Mouse (Mus musculus) midbrain, embryonic 15.5 days (tissue): Measurements from ENCODE around the gene Tex46. TPM values are rescaled to one million over a fixed set of nuclear protein-coding genes. Genes with fewer than 3 reads are reported as not detected.
A peak's percentile ranks its signal among the peaks of the same experiment; 100 is the strongest.

Experiments used
- ATAC-seq: fragments of 200-750 bp; cut with Nextera tagmentation; replicated peaks from 2 replicates; pipeline ENCODE4 v1.8.0; 2017; ENCODE audit warnings: moderate TSS enrichment
- H3K27ac ChIP-seq: fragments of 300-500 bp; sonication (generic); 2 replicates; pipeline ENCODE4 v1.5.1; 2015; ENCODE audit warnings: mild to moderate bottlenecking, inconsistent platforms
- H3K27me3 ChIP-seq: fragments of 300-500 bp; sonication (generic); replicated peaks from 2 replicates; pipeline ENCODE4 v1.6.1; 2015; ENCODE audit warnings: inconsistent platforms
- H3K36me3 ChIP-seq: fragments of 300-500 bp; sonication (generic); replicated peaks from 2 replicates; pipeline ENCODE4 v1.6.1; 2015; ENCODE audit warnings: inconsistent platforms
- H3K4me1 ChIP-seq: fragments of 300-500 bp; sonication (generic); 2 replicates; pipeline ENCODE4 v1.6.1; 2015; ENCODE audit warnings: inconsistent platforms
- H3K4me2 ChIP-seq: fragments of 300-500 bp; sonication (generic); 2 replicates; pipeline ENCODE4 v1.6.1; 2015; ENCODE audit warnings: inconsistent platforms, mild to moderate bottlenecking, moderate library complexity
- H3K4me3 ChIP-seq: fragments of 300-500 bp; sonication (generic); 2 replicates; pipeline ENCODE4 v1.5.1; 2015; ENCODE audit warnings: mild to moderate bottlenecking, inconsistent platforms
- H3K9ac ChIP-seq: fragments of 300-500 bp; sonication (generic); 2 replicates; pipeline ENCODE4 v1.6.1; 2015; ENCODE audit warnings: mild to moderate bottlenecking, inconsistent platforms
- H3K9me3 ChIP-seq: fragments of 300-500 bp; sonication (generic); 2 replicates; pipeline ENCODE4 v1.6.1; 2016; ENCODE audit warnings: inconsistent platforms
- WGBS: fragments of 180-500 bp; shearing (Covaris S2); methylation state at CpG from one replicate; pipeline ENCODE4 v1.1.7; 2015; ENCODE audit warnings: mixed read lengths; 5-methylcytosine and 5-hydroxymethylcytosine counted together
- polyA plus RNA-seq: library from polyadenylated mRNA; unstranded; fragments of >200 nt; fragmentation: Nextera tagmentation; extraction: Ambion mirVana; gene quantifications from 2 replicates; pipeline ENCODE4 v1.2.1, GENCODE M21; 2015

Gene Tex46
- polyA plus RNA-seq = not detected in 2 replicates

DNA sequence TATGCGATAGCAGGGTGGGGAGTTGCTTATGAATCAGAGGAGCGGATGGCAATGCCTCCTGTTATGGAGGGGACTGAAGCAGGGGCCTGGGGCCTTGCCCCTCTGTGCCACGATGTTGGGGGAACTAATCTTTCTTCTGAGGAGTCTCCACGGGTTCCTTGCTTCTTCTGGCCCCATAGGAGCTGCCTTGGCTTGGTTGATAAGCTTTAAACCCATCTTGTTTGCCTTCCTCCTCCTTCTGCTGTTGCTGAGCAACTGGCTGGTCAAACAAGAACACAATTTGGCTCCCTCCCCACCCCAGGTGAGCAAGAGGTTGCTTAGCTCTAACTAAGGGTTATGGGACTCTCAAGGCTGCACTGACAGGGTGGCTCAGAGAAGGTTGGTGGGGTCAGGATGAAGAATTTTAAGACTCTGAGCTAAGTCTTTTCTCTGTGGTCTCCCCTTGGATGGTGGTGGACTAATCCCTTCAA lies at the start of gene Tex46:
Gene Tex46, plus strand, starts transcription at position 51 of the 470 bp plus-strand sequence.
- H3K27ac ChIP-seq = no peak within 1 kb of the TSS
- H3K4me1 ChIP-seq = no peaks in the 10 kb centered on the region
- no peaks in the 10 kb centered on the region for H3K36me3 ChIP-seq
- no peak within 1 kb of the TSS for H3K4me2 ChIP-seq
- no peak within 1 kb of the TSS for H3K9ac ChIP-seq
- H3K4me3 ChIP-seq = no peak within 1 kb of the TSS
- H3K9me3 ChIP-seq = no peaks in the 10 kb centered on the region
- 58% methylated on average over 4 of the region's 4 CpGs for WGBS
- ATAC-seq = no peak
- H3K27me3 ChIP-seq = no peaks in the 10 kb centered on the region

DNA sequence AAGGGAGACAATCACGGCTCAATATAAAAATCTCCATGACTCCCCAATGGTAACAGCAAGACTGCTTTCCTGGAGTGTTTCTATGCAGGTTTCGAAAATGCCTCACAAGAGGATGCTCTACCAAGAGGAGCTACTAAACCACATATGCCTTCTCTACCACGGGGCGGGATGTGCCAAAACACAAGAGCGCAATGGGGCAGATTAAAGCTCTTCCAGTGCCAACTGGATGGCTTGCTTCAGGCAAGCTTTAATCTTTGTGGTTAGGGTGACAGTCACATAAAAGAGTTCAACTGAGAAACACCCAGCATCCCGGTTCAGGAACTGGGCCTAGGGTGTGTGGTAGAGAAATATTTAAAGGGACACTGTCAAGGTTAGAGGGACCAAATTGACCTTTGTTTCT lies 47.5 kb upstream of the Tex46 start:
- Histone ChIP-seq H3K27me3 (no peaks in the 10 kb centered on the region), H3K27ac (no peak overlapping the region), H3K4me2 (no peak overlapping the region), H3K36me3 (peaks cover 53% of the 10 kb centered on the region), H3K4me3 (no peak overlapping the region), H3K9me3 (no peaks in the 10 kb centered on the region), H3K4me1 (0 out of 2 replicates have a peak, but pooled peaks cover 2% of the 10 kb centered on the region), H3K9ac (no peak overlapping the region)
- WGBS = 77% methylated on average over 6 of the region's 6 CpGs
- ATAC-seq = no peak

DNA sequence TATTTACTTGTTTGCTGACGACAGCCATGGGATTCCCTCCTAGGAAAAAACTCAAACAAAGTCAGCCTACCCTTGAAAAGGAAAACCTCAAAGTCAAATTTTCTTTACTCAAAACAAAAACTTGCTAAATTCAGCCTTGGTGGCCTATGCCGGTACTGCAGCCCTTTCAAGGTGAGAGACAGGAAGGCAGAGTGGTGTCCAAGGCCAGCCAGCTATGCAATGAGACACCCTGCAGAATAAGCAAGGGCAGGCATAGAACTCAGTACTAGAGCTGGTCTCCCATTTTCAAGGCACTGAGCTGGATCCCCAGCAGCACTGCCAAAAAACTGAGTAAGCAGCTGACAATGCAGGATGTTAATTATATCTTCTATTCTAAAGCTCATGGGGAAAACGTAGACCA lies 41.6 kb upstream of the Tex46 start:
- no peak overlapping the region for H3K4me3 ChIP-seq
- H3K27me3 ChIP-seq = no peaks in the 10 kb centered on the region
- 81% methylated on average over 3 of the region's 3 CpGs for WGBS
- peaks cover 45% of the 10 kb centered on the region; the same call in 1 of the 2 replicates for H3K36me3 ChIP-seq
- no peak overlapping the region for H3K4me2 ChIP-seq
- no peaks in the 10 kb centered on the region for H3K9me3 ChIP-seq
- no peak overlapping the region for H3K9ac ChIP-seq
- no peak overlapping the region for H3K27ac ChIP-seq
- no peaks in the 10 kb centered on the region for H3K4me1 ChIP-seq
- no peak for ATAC-seq

DNA sequence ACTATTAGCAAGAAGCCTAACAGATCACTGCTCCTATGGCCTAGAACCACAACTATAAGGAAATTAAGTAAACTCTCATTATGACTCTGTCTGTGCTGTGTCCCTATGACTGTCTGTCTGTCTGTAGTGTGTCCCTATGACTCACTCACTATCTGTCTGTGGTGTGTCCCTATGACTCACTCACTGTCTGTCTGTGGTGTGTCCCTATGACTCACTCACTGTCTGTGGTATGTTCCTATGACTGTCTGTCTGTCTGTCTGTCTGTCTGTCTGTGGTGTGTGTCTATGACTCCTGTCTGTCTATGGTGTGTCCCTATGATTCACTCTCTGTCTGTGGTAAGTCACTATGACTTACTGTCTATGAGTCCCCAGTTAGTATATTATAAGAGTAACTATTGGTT lies 40.2 kb upstream of the Tex46 start:
- H3K4me1 ChIP-seq = no peaks in the 10 kb centered on the region
- H3K27ac ChIP-seq = no peak overlapping the region
- no peak overlapping the region for H3K9ac ChIP-seq
- H3K9me3 ChIP-seq = no peaks in the 10 kb centered on the region
- no peak for ATAC-seq
- no peak overlapping the region for H3K4me3 ChIP-seq
- no peaks in the 10 kb centered on the region for H3K27me3 ChIP-seq
- H3K36me3 ChIP-seq = peaks cover 45% of the 10 kb centered on the region; the same call in 1 of the 2 replicates
- no peak overlapping the region for H3K4me2 ChIP-seq

DNA sequence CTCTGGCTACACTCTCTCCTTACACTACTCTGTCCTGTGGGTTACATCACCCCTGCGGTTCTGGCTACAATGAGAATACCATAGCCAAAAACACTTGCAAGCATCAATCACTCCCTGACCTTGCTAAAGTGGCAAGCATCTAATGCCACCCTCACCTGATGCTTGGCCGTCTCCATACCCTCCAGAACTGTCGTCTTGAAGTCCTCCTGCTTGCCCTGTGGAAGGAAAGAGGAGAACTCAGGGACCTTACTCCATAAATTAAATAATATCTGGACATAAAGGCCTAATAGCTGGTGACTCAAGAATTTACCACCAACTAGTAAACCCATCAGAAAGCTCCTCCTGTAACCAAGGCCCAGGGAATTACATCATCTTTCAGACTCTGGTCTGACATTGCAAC lies 28.4 kb upstream of the Tex46 start:
- Histone ChIP-seq H3K36me3 (no peaks in the 10 kb centered on the region), H3K9me3 (no peaks in the 10 kb centered on the region), H3K4me1 (peaks cover 10% of the 10 kb centered on the region), H3K27ac (no peak overlapping the region), H3K4me3 (no peak overlapping the region), H3K9ac (no peak overlapping the region), H3K4me2 (no peak overlapping the region), H3K27me3 (no peaks in the 10 kb centered on the region)
- no peak for ATAC-seq
- WGBS = 95% methylated on average over 3 of the region's 3 CpGs

DNA sequence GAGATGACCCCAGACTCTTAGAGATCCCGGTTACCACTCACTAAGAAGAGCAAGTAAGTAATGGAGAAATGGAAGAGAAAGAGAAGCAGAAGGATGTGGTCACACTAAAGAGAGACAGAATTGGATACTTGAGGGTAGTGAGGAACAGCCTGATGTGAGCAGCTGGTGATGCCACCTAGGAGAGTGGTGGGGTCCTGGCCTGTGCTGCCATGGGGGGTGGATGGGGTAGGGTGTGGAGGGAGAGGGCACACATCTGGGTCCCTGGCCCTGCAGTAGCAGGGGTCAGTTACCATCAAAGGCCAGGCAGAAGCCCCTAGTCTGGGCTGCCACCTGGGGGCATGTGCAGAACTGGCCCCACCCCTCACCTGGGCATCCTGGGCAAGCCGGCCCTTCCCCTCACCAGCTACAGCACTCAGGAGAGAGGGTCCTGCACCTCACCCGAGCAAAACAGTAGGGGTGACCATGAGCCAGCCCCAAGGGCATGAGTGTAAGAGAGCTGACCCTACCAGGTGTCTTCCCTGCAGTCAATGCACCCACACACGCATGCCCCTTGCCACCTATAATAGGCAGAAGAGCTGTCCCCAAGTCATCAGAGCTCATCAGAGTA lies 22.9 kb upstream of the Tex46 start:
- Histone ChIP-seq H3K9me3 (no peaks in the 10 kb centered on the region), H3K4me2 (no peak overlapping the region), H3K9ac (no peak overlapping the region), H3K36me3 (no peaks in the 10 kb centered on the region; the same call in 1 of the 2 replicates), H3K4me1 (peaks cover 20% of the 10 kb centered on the region), H3K27ac (no peak overlapping the region), H3K4me3 (no peak overlapping the region), H3K27me3 (no peaks in the 10 kb centered on the region)
- WGBS = 82% methylated on average over 4 of the region's 4 CpGs
- ATAC-seq = peak; percentile 60; the same call in 1 of the 2 replicates

DNA sequence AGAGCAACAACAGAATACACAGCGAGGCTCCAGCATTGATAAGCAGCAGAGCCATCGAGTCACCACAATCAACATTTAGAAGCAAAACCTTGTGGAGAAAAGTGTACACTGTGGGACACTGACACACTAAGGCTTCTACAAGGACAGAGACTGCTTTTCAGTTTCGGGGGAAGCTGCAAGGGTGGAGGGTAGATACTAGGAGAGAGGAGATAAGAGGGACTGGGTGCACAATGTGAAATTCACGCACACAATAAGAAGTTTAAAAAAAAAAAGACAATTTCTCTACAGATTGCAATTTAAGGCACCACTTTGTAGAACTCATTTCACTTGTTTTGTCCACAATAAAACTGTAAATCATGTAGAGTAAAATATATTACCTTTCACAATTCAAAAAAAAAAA lies 22.2 kb upstream of the Tex46 start:
- H3K9ac ChIP-seq = no peak overlapping the region
- no peak overlapping the region for H3K4me2 ChIP-seq
- WGBS = 96% methylated on average over 4 of the region's 4 CpGs
- peaks cover 22% of the 10 kb centered on the region for H3K4me1 ChIP-seq
- no peak overlapping the region for H3K27ac ChIP-seq
- H3K4me3 ChIP-seq = no peak overlapping the region
- H3K36me3 ChIP-seq = no peaks in the 10 kb centered on the region; the same call in 1 of the 2 replicates
- no peak for ATAC-seq
- no peaks in the 10 kb centered on the region for H3K27me3 ChIP-seq
- H3K9me3 ChIP-seq = no peaks in the 10 kb centered on the region

DNA sequence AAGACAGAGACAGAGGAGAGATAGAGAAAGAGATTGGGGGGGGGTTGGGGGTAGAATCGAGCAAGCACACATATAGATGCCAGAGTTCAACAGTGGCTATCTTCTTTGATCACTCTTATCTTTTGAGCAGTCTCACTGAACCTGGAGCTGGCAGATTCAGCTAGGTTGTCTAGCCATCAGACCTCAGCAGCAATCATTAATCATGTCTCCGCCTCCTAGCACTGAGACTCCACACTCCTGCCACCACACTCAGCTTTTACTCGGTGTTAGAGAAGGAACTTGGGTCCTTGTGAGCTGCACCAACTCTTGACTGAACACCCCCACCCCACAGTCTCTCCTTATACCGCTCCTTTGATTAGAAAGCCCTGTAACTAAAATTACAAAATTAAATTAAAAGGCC lies 18.1 kb upstream of the Tex46 start:
- peaks cover 34% of the 10 kb centered on the region for H3K4me1 ChIP-seq
- H3K4me2 ChIP-seq = no peak overlapping the region
- H3K9ac ChIP-seq = no peak overlapping the region
- no peaks in the 10 kb centered on the region for H3K27me3 ChIP-seq
- no peaks in the 10 kb centered on the region; the same call in 1 of the 2 replicates for H3K36me3 ChIP-seq
- no peaks in the 10 kb centered on the region for H3K9me3 ChIP-seq
- ATAC-seq = no peak
- H3K27ac ChIP-seq = no peak overlapping the region
- 81% methylated on average over 4 of the region's 4 CpGs for WGBS
- no peak overlapping the region for H3K4me3 ChIP-seq

DNA sequence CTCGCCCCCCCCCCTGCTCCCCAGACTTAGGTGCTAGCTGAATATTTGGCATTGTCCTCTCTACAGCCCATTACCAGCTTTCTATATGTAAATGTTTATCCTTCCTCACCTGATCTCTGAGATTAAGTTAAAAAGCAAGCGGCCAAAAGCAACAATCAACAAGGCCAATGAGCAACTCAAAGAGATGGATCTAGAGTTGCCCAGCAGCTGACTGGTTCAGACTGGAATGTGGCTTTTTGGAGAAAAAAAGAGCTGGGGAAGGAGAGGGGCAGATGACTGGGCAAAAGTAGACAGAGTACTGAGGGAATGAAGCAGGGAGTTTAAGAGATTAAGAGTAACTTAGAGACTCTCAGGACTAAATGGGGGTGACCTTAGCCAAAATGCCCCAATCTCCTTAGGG lies 16.2 kb upstream of the Tex46 start:
- ATAC-seq = no peak
- H3K36me3 ChIP-seq = no peaks in the 10 kb centered on the region; the same call in 1 of the 2 replicates
- WGBS = 74% methylated on average over 2 of the region's 2 CpGs
- H3K27me3 ChIP-seq = no peaks in the 10 kb centered on the region
- no peak overlapping the region for H3K9ac ChIP-seq
- H3K4me2 ChIP-seq = no peak overlapping the region
- H3K4me1 ChIP-seq = peaks cover 36% of the 10 kb centered on the region
- H3K9me3 ChIP-seq = no peaks in the 10 kb centered on the region
- H3K4me3 ChIP-seq = no peak overlapping the region
- no peak overlapping the region for H3K27ac ChIP-seq

DNA sequence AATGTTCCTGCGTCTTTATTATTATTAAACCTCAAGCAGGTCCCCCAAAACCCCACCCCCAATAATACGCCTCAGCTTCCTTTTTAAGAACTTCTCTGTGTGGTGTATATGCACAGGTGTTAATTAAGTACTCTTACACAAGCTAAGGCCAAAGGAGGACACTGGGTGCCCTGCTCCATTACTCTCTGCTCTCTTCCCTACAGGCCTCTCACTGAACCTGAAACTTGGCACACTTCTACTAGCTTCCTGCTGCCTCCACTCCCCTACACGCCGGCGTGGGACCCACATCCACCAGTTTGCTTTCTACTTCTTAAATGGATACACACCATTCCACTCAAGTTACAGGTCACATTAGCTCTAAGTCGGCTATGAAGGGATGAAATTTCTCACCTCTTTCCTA lies 15.0 kb upstream of the Tex46 start:
- Histone ChIP-seq H3K27me3 (no peaks in the 10 kb centered on the region), H3K9ac (no peak overlapping the region), H3K9me3 (no peaks in the 10 kb centered on the region), H3K36me3 (no peaks in the 10 kb centered on the region; the same call in 1 of the 2 replicates), H3K4me3 (no peak overlapping the region), H3K4me1 (peaks cover 39% of the 10 kb centered on the region), H3K4me2 (no peak overlapping the region), H3K27ac (no peak overlapping the region)
- no peak for ATAC-seq
- WGBS = 90% methylated on average over 6 of the region's 6 CpGs

DNA sequence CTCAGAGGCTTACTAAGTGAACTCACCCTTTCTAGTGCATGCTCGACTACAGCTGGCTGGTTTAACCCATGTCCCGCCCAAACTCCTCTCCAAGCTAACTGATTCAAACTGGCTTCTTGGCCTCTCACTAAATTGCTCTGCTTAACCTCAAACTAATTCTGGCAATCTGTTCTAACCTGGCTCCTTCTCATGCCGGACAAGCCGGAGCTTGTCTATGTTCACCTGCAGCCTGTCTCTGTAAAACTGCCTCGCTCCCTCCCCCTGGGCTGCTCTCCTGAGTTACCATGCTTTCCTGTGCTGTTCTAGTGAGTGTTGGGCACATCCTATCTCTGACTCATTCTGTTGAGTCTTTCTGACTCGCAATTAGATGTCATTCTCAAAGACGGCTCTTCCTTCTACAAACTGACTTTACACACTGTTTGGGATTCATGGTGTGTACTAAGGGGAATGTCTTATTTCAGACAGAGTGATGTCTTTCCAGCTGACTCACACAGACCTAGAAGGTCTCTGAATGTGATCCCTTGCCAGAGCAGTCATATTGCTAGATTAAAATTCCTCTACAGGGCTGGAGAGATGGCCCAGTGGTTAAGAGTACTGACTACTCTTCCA lies 11.9 kb upstream of the Tex46 start:
- Histone ChIP-seq H3K4me2 (no peak overlapping the region), H3K4me1 (peaks cover 45% of the 10 kb centered on the region), H3K9me3 (no peaks in the 10 kb centered on the region), H3K36me3 (no peaks in the 10 kb centered on the region), H3K4me3 (no peak overlapping the region), H3K27ac (no peak overlapping the region), H3K9ac (no peak overlapping the region), H3K27me3 (no peaks in the 10 kb centered on the region)
- WGBS = 95% methylated on average over 7 of the region's 7 CpGs
- no peak for ATAC-seq

DNA sequence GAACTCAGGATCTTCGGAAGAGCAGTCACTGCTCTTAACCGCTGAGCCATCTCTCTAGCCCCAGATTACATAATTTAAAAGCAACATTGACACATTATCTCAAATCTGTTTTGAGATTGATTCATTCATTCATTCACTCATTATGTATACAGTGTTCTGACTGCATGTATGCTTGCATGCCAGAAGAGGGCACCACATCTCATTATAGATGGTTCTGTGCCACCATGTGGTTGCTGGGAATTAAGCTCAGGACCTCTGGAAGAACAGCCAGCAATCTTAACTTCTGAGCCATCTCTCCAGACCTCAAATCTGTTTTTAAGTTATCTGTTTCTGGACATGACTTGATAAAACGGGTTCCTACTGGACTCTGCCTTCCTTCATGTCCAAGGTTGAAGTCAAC lies 10.4 kb upstream of the Tex46 start:
- Histone ChIP-seq H3K4me3 (no peak overlapping the region), H3K9me3 (no peaks in the 10 kb centered on the region), H3K4me1 (peaks cover 33% of the 10 kb centered on the region), H3K4me2 (peak overlapping the region; percentile 66), H3K36me3 (no peaks in the 10 kb centered on the region), H3K27ac (no peak overlapping the region), H3K27me3 (no peaks in the 10 kb centered on the region), H3K9ac (no peak overlapping the region)
- no peak for ATAC-seq
- WGBS = 96% methylated on average over 3 of the region's 3 CpGs

DNA sequence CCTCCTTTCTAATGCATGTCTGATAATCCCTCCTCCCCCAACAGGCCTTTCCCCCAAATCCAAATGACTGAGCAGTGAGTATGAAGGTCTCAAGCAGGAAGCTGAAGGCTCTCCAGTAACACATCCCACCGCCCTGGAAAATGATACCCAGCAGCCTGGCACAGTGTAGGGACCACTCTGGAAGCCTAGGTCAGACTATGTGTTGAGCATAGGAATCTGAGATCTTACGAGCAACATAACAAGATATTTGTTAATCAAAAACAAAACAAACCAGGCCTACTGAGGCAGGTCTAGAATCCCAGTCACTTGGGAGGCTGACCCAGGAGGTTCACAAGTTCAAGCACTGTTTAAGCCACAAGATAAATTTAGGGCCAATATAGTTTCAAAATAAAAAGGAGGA lies 9.7 kb upstream of the Tex46 start:
- H3K4me3 ChIP-seq = peak overlapping the region; percentile 98
- no peaks in the 10 kb centered on the region for H3K36me3 ChIP-seq
- H3K9me3 ChIP-seq = no peaks in the 10 kb centered on the region
- H3K4me2 ChIP-seq = peak overlapping the region; percentile 66
- WGBS = 85% methylated on average over 2 of the region's 2 CpGs
- no peaks in the 10 kb centered on the region for H3K27me3 ChIP-seq
- peaks cover 28% of the 10 kb centered on the region for H3K4me1 ChIP-seq
- no peak for ATAC-seq
- no peak overlapping the region for H3K27ac ChIP-seq
- H3K9ac ChIP-seq = peak overlapping the region; percentile 100
